Mouse (Mus musculus): ENCODE results near the gene Rps18. TPM values are rescaled to one million over a fixed set of nuclear protein-coding genes. Genes with fewer than 3 reads are reported as not detected.
"Not testable (repeated sequence)": the region's sequence is repeated elsewhere in the genome, so short reads cannot be mapped to it uniquely, and the experiment has no call there.

Gene Rps18
- polyA plus RNA-seq, 1 experiment from 2014 or later, result 701 TPM

DNA sequence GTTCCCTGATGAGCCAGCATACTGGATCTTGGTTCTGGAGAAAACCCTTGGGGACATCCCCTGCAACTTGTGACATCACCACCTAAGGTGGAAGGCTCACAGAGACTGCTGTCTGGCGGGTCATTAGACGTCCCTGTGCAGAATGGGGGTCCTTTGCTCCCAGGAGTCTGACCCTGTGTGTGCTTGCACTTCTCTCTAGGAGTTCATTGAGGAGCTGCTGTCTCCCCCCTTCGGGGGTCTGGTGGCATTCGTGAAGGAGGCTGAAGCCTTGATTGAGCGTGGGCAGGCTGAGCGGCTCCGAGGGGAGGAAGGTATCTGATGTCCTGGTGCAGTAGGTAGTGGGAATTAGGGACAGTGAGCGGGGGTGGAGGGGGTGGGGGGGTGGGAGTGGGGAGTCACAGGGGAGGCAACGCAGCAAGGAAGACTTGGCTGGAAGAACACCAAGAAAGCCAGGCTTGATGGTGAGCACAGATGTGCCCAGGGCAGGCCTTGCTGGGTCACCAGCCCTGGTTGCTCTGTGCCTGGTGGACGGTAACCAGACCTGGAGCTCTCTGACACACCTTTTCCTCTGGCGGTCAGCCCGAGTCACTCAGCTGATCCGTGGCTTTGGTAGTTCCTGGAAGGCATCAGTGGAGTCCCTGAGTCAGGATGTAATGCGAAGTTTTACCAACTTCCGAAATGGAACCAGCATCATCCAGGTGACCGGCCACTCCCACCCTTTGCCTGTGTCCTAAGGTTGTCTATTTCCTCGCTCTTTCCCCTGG, 9.5 kb upstream of the Rps18 start:
- Histone ChIP-seq H3K4me2 (no peak overlapping the region), H3K4me1 (replicated peaks) (no peaks in the 10 kb centered on the region), H3K9me3 (no peaks in the 10 kb centered on the region), H3K9ac (no peak overlapping the region), H3K4me3 (no peak overlapping the region), H3K36me3 (peaks cover 40% of the 10 kb centered on the region), H3K27ac (replicated peaks) (no peak overlapping the region), H3K27me3 (no peaks in the 10 kb centered on the region)
- WGBS, result 89% methylated on average over 17 of the region's 17 CpGs
- no peak for ATAC-seq (ENCODE audit: low FRiP score, low read depth)

DNA sequence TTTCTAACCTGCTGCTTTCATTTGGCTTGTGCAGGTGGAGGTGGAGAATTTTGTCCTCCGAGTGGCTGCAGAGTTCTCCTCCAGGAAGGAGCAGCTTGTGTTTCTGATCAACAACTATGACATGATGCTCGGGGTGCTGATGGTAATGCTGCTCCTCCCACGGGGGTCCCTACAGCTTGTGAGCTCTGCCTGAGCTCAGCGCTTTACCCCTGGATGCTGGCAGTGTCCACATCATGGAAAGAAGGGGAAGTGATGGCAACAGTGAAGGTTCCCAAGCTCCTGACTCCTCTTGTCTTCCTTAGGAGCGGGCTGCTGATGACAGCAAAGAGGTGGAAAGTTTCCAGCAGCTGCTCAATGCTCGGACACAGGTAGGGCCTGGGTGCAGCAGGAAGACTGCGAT, 7.1 kb upstream of the Rps18 start:
- Histone ChIP-seq H3K9ac (no peak overlapping the region), H3K36me3 (peaks cover 51% of the 10 kb centered on the region), H3K27ac (replicated peaks) (no peak overlapping the region), H3K27me3 (no peaks in the 10 kb centered on the region), H3K4me1 (replicated peaks) (no peaks in the 10 kb centered on the region), H3K4me2 (no peak overlapping the region), H3K9me3 (no peaks in the 10 kb centered on the region), H3K4me3 (no peak overlapping the region)
- no peak for ATAC-seq (ENCODE audit: low FRiP score, low read depth)
- WGBS, result 94% methylated on average over 7 of the region's 7 CpGs

DNA sequence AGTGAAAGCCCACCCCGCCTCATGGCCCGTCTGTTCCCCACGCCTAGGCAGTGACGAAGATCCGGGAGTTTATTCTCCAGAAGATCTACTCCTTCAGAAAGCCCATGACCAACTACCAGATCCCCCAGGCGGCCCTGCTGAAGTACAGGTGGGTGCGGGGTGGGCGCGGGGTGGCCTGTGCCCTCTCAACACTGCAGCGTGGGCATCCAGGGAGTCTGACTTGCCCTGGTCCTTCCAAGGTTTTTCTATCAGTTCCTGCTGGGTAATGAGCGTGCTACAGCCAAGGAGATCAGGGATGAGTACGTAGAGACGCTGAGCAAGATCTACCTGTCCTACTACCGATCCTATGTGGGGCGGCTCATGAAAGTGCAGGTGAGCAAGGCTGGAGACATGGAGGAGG, 4.1 kb upstream of the Rps18 start:
- Histone ChIP-seq H3K9me3 (no peaks in the 10 kb centered on the region), H3K9ac (no peak overlapping the region), H3K36me3 (peaks cover 33% of the 10 kb centered on the region), H3K27ac (replicated peaks) (no peak overlapping the region), H3K27me3 (no peaks in the 10 kb centered on the region), H3K4me1 (replicated peaks) (peaks cover 9% of the 10 kb centered on the region), H3K4me3 (no peak overlapping the region), H3K4me2 (no peak overlapping the region)
- no peak for ATAC-seq (ENCODE audit: low FRiP score, low read depth)
- WGBS, result 93% methylated on average over 15 of the region's 15 CpGs

DNA sequence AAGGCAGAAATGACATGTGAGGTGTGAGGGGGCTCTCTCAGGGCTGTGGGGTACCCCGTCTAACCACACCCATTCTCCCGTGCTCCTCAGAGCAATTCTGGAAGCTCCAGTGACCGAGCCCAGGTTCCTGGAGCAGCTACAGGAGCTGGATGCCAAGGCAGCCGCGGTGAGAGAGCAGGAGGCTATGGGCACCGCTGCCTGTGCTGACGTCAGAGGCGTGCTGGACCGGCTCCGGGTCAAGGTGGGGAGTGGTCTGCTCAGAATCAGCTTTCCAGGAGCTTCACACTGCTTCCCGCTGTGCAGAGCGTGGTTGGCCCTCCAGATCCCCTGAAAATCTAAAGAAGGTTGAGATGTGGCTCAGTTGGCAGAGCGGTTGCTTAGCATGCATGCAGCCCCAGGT, 3.3 kb upstream of the Rps18 start:
- H3K4me2 ChIP-seq, result no peak overlapping the region
- no peaks in the 10 kb centered on the region for H3K9me3 ChIP-seq
- no peak overlapping the region for H3K4me3 ChIP-seq
- no peak overlapping the region for H3K27ac ChIP-seq (replicated peaks)
- no peak for ATAC-seq (ENCODE audit: low FRiP score, low read depth)
- WGBS, result 98% methylated on average over 13 of the region's 13 CpGs
- no peaks in the 10 kb centered on the region for H3K27me3 ChIP-seq
- peaks cover 17% of the 10 kb centered on the region for H3K4me1 ChIP-seq (replicated peaks)
- peaks cover 31% of the 10 kb centered on the region for H3K36me3 ChIP-seq
- no peak overlapping the region for H3K9ac ChIP-seq

DNA sequence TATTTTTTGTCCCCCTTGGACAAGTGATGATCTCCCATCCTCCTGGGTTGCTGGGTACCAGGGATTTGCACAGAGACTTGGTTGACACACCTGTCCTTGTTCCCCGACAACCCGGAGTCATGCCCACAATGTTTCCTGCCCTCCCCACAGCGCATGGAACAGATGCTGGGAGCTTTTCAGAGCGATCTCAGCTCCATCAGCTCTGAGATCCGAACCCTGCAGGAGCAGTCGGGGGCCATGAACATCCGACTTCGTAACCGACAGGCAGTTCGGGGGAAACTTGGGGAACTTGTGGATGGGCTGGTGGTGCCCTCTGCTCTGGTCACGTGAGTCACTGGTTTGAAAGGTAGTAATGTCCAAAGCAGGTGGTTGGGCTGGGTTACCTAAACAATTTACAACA, 2.6 kb upstream of the Rps18 start:
- H3K27me3 ChIP-seq, result no peaks in the 10 kb centered on the region
- H3K9me3 ChIP-seq, result no peaks in the 10 kb centered on the region
- 94% methylated on average over 11 of the region's 11 CpGs for WGBS
- peaks cover 31% of the 10 kb centered on the region for H3K36me3 ChIP-seq
- no peak overlapping the region for H3K4me2 ChIP-seq
- no peak for ATAC-seq (ENCODE audit: low FRiP score, low read depth)
- H3K4me1 ChIP-seq (replicated peaks), result peaks cover 24% of the 10 kb centered on the region
- H3K4me3 ChIP-seq, result no peak overlapping the region
- no peak overlapping the region for H3K9ac ChIP-seq
- H3K27ac ChIP-seq (replicated peaks), result no peak overlapping the region

- Histone ChIP-seq H3K9ac (no peak overlapping the region), H3K4me1 (replicated peaks) (peaks cover 34% of the 10 kb centered on the region), H3K9me3 (no peaks in the 10 kb centered on the region), H3K4me3 (no peak overlapping the region), H3K4me2 (no peak overlapping the region), H3K27ac (replicated peaks) (no peak overlapping the region), H3K36me3 (peaks cover 31% of the 10 kb centered on the region), H3K27me3 (no peaks in the 10 kb centered on the region)
- 88% methylated on average over 6 of the region's 6 CpGs for WGBS
- ATAC-seq (ENCODE audit: low FRiP score, low read depth), result no peak
Measured at GRCm38 (mm10) chr17:33957493-33957892, 1.7 kb upstream of the Rps18 start.

DNA sequence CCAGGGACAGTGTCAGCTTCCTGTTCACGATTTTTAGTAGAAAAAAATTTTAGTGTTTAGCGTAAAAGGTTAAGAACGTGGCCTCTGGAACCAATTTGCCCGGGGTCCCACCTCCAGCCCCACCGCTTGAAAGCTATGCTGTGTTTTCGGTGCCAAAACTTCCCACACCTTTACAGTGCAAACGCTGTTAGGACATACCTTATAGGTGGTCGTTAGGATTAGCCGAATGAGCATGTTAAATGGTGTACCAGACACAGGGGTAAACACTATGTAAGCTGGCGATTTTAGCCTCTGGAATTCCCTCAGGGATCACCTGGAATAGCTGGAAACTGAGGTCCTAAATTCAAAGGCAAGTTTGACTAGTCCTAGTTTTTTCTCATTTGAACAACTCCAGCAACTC, 535 bp upstream of the Rps18 start:
- Histone ChIP-seq H3K27ac (replicated peaks) (peak overlapping the region; percentile 94), H3K9me3 (no peaks in the 10 kb centered on the region), H3K4me3 (peak overlapping the region; percentile 76), H3K4me2 (peak overlapping the region; percentile 77), H3K27me3 (no peaks in the 10 kb centered on the region), H3K9ac (peak overlapping the region; percentile 79), H3K4me1 (replicated peaks) (peaks cover 45% of the 10 kb centered on the region), H3K36me3 (peaks cover 33% of the 10 kb centered on the region)
- ATAC-seq (ENCODE audit: low FRiP score, low read depth), result no peak
- WGBS, result 9% methylated on average over 10 of the region's 10 CpGs

- no peaks in the 10 kb centered on the region for H3K27me3 ChIP-seq
- no peaks in the 10 kb centered on the region for H3K9me3 ChIP-seq
- H3K4me2 ChIP-seq, result peak overlapping the region; percentile 86
- peaks cover 57% of the 10 kb centered on the region for H3K4me1 ChIP-seq (replicated peaks)
- H3K9ac ChIP-seq, result peak overlapping the region; percentile 90
- H3K4me3 ChIP-seq, result peak overlapping the region; percentile 76
- peak overlapping the region; percentile 87 for H3K27ac ChIP-seq (replicated peaks)
- peak; percentile 49; the same call in 1 of the 2 replicates for ATAC-seq (ENCODE audit: low FRiP score, low read depth)
- H3K36me3 ChIP-seq, result peaks cover 26% of the 10 kb centered on the region
- WGBS, result under 1% methylated on average over 33 of the region's 33 CpGs
Measured at GRCm38 (mm10) chr17:33954646-33955554, 901 bp downstream of the Rps18 start.

DNA sequence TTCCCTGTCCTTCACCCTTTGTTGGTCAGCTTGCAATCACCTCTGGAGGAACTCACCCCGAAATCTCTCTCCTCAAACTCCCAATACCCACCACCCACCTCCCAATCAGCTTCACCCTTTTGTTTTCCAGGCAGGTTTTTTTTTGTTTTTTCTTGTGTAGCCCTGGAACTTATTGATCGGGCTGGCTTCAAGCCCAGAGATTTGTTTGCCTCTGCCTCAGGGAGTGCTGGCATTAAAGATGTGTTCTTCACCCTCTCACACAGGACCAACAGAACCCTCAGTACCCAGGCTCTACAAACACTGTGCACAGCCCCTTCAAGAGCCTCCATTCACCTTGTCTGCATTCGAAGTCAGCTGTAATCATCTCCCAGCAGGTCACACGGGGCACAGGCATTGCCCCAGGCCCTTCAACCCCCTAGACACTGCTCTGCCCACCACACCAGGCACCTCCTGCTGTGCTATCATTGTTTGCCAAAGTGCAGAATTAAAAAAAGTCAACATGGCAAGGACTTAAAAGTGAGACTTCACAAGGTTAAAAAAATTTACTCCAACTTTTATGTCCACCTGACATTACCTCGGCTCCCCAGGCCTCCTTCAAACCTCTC, 1.7 kb downstream of the Rps18 start:
- Histone ChIP-seq H3K4me2 (peak overlapping the region; percentile 86), H3K9ac (peak overlapping the region; percentile 90), H3K27me3 (no peaks in the 10 kb centered on the region), H3K36me3 (peaks cover 20% of the 10 kb centered on the region), H3K9me3 (no peaks in the 10 kb centered on the region), H3K4me3 (peak overlapping the region; percentile 76), H3K27ac (replicated peaks) (0 out of 2 replicates have a peak overlapping the region, but pooled peaks have one; percentile 87), H3K4me1 (replicated peaks) (peaks cover 65% of the 10 kb centered on the region)
- WGBS, result 31% methylated on average over 5 of the region's 5 CpGs
- no peak for ATAC-seq (ENCODE audit: low FRiP score, low read depth)

GRCm38 (mm10) chr17:33953310-33953709, 2.5 kb downstream of the Rps18 start:
- ATAC-seq (ENCODE audit: low FRiP score, low read depth), result no peak
- H3K27ac ChIP-seq (replicated peaks), result no peak overlapping the region
- peaks cover 27% of the 10 kb centered on the region for H3K36me3 ChIP-seq
- H3K27me3 ChIP-seq, result no peaks in the 10 kb centered on the region
- no peaks in the 10 kb centered on the region for H3K9me3 ChIP-seq
- 86% methylated on average over 3 of the region's 3 CpGs for WGBS
- peaks cover 70% of the 10 kb centered on the region for H3K4me1 ChIP-seq (replicated peaks)
- H3K9ac ChIP-seq, result no peak overlapping the region
- H3K4me3 ChIP-seq, result no peak overlapping the region
- H3K4me2 ChIP-seq, result no peak overlapping the region

GRCm38 (mm10) chr17:33952879-33953278, 2.9 kb downstream of the Rps18 start:
- WGBS, result 82% methylated on average over 4 of the region's 4 CpGs
- peaks cover 30% of the 10 kb centered on the region for H3K36me3 ChIP-seq
- ATAC-seq (ENCODE audit: low FRiP score, low read depth), result no peak
- no peaks in the 10 kb centered on the region for H3K27me3 ChIP-seq
- no peaks in the 10 kb centered on the region for H3K9me3 ChIP-seq
- H3K9ac ChIP-seq, result no peak overlapping the region
- H3K4me1 ChIP-seq (replicated peaks), result peaks cover 70% of the 10 kb centered on the region
- H3K4me2 ChIP-seq, result no peak overlapping the region
- no peak overlapping the region for H3K27ac ChIP-seq (replicated peaks)
- H3K4me3 ChIP-seq, result no peak overlapping the region

DNA sequence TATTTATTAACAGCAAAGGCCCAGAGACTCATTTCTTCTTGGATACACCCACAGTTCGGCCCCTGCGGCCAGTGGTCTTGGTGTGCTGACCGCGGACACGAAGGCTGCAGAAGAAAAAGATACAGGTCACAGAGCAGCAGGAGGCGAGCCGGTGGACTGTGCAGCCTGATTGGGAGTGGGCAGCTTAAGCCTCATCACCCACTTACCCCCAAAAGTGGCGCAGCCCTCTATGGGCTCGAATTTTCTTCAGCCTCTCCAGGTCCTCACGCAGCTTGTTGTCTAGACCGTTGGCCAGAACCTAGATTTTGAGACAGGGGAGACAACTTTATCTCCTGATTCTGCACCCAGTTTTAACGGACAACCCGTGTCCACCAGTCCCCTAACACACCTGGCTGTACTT, 3.8 kb downstream of the Rps18 start:
- not testable (repeated sequence) for H3K9me3 ChIP-seq; H3K27me3 ChIP-seq; ATAC-seq (ENCODE audit: low FRiP score, low read depth)
- Histone ChIP-seq H3K4me1 (replicated peaks) (peaks cover 69% of the 10 kb centered on the region), H3K9ac (peak overlapping the region; percentile 61; the same call in 1 of the 2 replicates), H3K27ac (replicated peaks) (peak overlapping the region; percentile 91; the same call in 1 of the 2 replicates), H3K36me3 (peaks cover 36% of the 10 kb centered on the region), H3K4me2 (peak overlapping the region; percentile 83), H3K4me3 (peak overlapping the region; percentile 49)
- WGBS, result 79% methylated on average over 13 of the region's 13 CpGs

Data from hindbrain, embryonic 15.5 days (tissue).